Mouse (Mus musculus): ENCODE results near the gene Prr3. TPM values are rescaled to one million over a fixed set of nuclear protein-coding genes. Genes with fewer than 3 reads are reported as not detected.

Gene Prr3
- polyA plus RNA-seq, 1 experiment from 2014 or later: 9.4 TPM

- Histone ChIP-seq H3K4me1 (replicated peaks; ENCODE audit: control insufficient read depth, insufficient read depth, low read length) (peaks cover 8% of the 10 kb centered on the region), H3K36me3 (ENCODE audit: control insufficient read depth, insufficient read depth) (no peaks in the 10 kb centered on the region), H3K4me3 (ENCODE audit: low read depth, low read length) (peak overlapping the region; percentile 42), H3K27me3 (replicated peaks; ENCODE audit: control insufficient read depth, insufficient read depth, low read length) (no peaks in the 10 kb centered on the region), H3K27ac (ENCODE audit: low read depth, low read length) (no peak overlapping the region), H3K9me3 (ENCODE audit: control insufficient read depth) (no peaks in the 10 kb centered on the region), H3K9ac (ENCODE audit: low read depth, low read length) (peak overlapping the region; percentile 51; the same call in 1 of the 2 replicates), H3K4me2 (replicated peaks; ENCODE audit: low read depth) (peak overlapping the region; percentile 60)
- ATAC-seq: no peak
- no peak for TF ChIP-seq CTCF (IDR thresholded peaks at IDR 0.05; ENCODE audit: low read depth)
- WGBS: 3% methylated on average over 14 of the region's 14 CpGs
These were observed 14.8 kb upstream of the Prr3 start for GRCm38 (mm10) chr17:35994879-35995240.

- WGBS: 3% methylated on average over 31 of the region's 31 CpGs
- H3K36me3 ChIP-seq (ENCODE audit: control insufficient read depth, insufficient read depth): no peaks in the 10 kb centered on the region
- peak overlapping the region; percentile 51; the same call in 1 of the 2 replicates for H3K9ac ChIP-seq (ENCODE audit: low read depth, low read length)
- H3K27me3 ChIP-seq (replicated peaks; ENCODE audit: control insufficient read depth, insufficient read depth, low read length): no peaks in the 10 kb centered on the region
- H3K4me2 ChIP-seq (replicated peaks; ENCODE audit: low read depth): peak overlapping the region; percentile 60
- H3K4me1 ChIP-seq (replicated peaks; ENCODE audit: control insufficient read depth, insufficient read depth, low read length): peaks cover 8% of the 10 kb centered on the region
- H3K4me3 ChIP-seq (ENCODE audit: low read depth, low read length): peak overlapping the region; percentile 42
- no peak for TF ChIP-seq CTCF (IDR thresholded peaks at IDR 0.05; ENCODE audit: low read depth)
- peak; percentile 27 for ATAC-seq
- peak overlapping the region; percentile 52; the same call in 1 of the 2 replicates for H3K27ac ChIP-seq (ENCODE audit: low read depth, low read length)
- no peaks in the 10 kb centered on the region for H3K9me3 ChIP-seq (ENCODE audit: control insufficient read depth)
These were observed 14.3 kb upstream of the Prr3 start for GRCm38 (mm10) chr17:35994175-35994878.

- Histone ChIP-seq H3K27ac (ENCODE audit: low read depth, low read length) (no peak overlapping the region), H3K4me2 (replicated peaks; ENCODE audit: low read depth) (peak overlapping the region; percentile 60)
These were observed 13.6 kb upstream of the Prr3 start for GRCm38 (mm10) chr17:35993675-35994074.

GRCm38 (mm10) chr17:35991781-35992180, 11.7 kb upstream of the Prr3 start:
- no peak overlapping the region for H3K4me3 ChIP-seq (ENCODE audit: low read depth, low read length)
- H3K9ac ChIP-seq (ENCODE audit: low read depth, low read length): no peak overlapping the region
- H3K27me3 ChIP-seq (replicated peaks; ENCODE audit: control insufficient read depth, insufficient read depth, low read length): no peaks in the 10 kb centered on the region
- no peaks in the 10 kb centered on the region for H3K4me1 ChIP-seq (replicated peaks; ENCODE audit: control insufficient read depth, insufficient read depth, low read length)
- H3K36me3 ChIP-seq (ENCODE audit: control insufficient read depth, insufficient read depth): peaks cover 18% of the 10 kb centered on the region; the same call in 1 of the 2 replicates
- no peaks in the 10 kb centered on the region for H3K9me3 ChIP-seq (ENCODE audit: control insufficient read depth)
- no peak overlapping the region for H3K4me2 ChIP-seq (replicated peaks; ENCODE audit: low read depth)
- no peak overlapping the region for H3K27ac ChIP-seq (ENCODE audit: low read depth, low read length)
- no peak; the same call in 1 of the 2 replicates for ATAC-seq
- TF ChIP-seq CTCF (IDR thresholded peaks at IDR 0.05; ENCODE audit: low read depth): no peak
- 28% methylated on average over 10 of the region's 10 CpGs for WGBS

More at GRCm38 (mm10) chr17:35993675-35994074, 13.6 kb upstream of the Prr3 start:
- H3K9ac ChIP-seq (ENCODE audit: low read depth, low read length): no peak overlapping the region
- TF ChIP-seq CTCF (IDR thresholded peaks at IDR 0.05; ENCODE audit: low read depth): peak; percentile 100
- H3K9me3 ChIP-seq (ENCODE audit: control insufficient read depth): no peaks in the 10 kb centered on the region
- H3K36me3 ChIP-seq (ENCODE audit: control insufficient read depth, insufficient read depth): peaks cover 2% of the 10 kb centered on the region; the same call in 1 of the 2 replicates
- peak; percentile 61 for ATAC-seq
- peaks cover 8% of the 10 kb centered on the region for H3K4me1 ChIP-seq (replicated peaks; ENCODE audit: control insufficient read depth, insufficient read depth, low read length)
- H3K4me3 ChIP-seq (ENCODE audit: low read depth, low read length): peak overlapping the region; percentile 42; the same call in 1 of the 2 replicates
- H3K27me3 ChIP-seq (replicated peaks; ENCODE audit: control insufficient read depth, insufficient read depth, low read length): no peaks in the 10 kb centered on the region
- WGBS: 5% methylated on average over 17 of the region's 17 CpGs

- Histone ChIP-seq H3K36me3 (ENCODE audit: control insufficient read depth, insufficient read depth) (peaks cover 29% of the 10 kb centered on the region), H3K4me1 (replicated peaks; ENCODE audit: control insufficient read depth, insufficient read depth, low read length) (0 out of 2 replicates have a peak, but pooled peaks cover 4% of the 10 kb centered on the region), H3K27me3 (replicated peaks; ENCODE audit: control insufficient read depth, insufficient read depth, low read length) (no peaks in the 10 kb centered on the region), H3K4me3 (ENCODE audit: low read depth, low read length) (no peak overlapping the region), H3K9ac (ENCODE audit: low read depth, low read length) (no peak overlapping the region), H3K4me2 (replicated peaks; ENCODE audit: low read depth) (no peak overlapping the region), H3K9me3 (ENCODE audit: control insufficient read depth) (no peaks in the 10 kb centered on the region), H3K27ac (ENCODE audit: low read depth, low read length) (no peak overlapping the region)
- 91% methylated on average over 9 of the region's 9 CpGs for WGBS
- TF ChIP-seq CTCF (IDR thresholded peaks at IDR 0.05; ENCODE audit: low read depth): no peak
- no peak for ATAC-seq
These were observed 1.7 kb upstream of the Prr3 start for GRCm38 (mm10) chr17:35981776-35982175.

DNA sequence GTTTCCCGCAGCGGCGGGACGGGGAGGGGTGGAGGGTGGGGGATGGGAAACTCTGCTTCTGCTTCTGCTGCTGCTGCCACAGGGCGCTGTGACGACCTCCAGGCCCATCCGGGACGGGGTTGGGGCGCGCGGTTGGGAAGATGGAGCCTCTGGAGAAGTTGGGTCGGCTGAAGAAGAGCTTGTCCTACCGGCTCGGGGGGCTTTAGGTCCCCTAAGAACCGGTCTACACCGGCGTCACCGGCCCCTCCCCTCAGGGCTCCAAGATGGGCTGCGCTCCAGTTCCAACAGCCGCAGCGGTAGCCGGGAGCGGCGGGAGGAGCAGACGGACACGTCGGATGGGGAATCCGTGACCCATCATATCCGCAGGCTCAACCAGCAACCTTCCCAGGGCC, 323 bp upstream of the Prr3 start:
- no peaks in the 10 kb centered on the region for H3K9me3 ChIP-seq (ENCODE audit: control insufficient read depth)
- no peaks in the 10 kb centered on the region for H3K27me3 ChIP-seq (replicated peaks; ENCODE audit: control insufficient read depth, insufficient read depth, low read length)
- peak overlapping the region; percentile 99 for H3K4me2 ChIP-seq (replicated peaks; ENCODE audit: low read depth)
- no peak for TF ChIP-seq CTCF (IDR thresholded peaks at IDR 0.05; ENCODE audit: low read depth)
- H3K36me3 ChIP-seq (ENCODE audit: control insufficient read depth, insufficient read depth): peaks cover 25% of the 10 kb centered on the region
- H3K4me3 ChIP-seq (ENCODE audit: low read depth, low read length): peak overlapping the region; percentile 92
- 0 out of 2 replicates have a peak, but pooled peaks cover 4% of the 10 kb centered on the region for H3K4me1 ChIP-seq (replicated peaks; ENCODE audit: control insufficient read depth, insufficient read depth, low read length)
- H3K27ac ChIP-seq (ENCODE audit: low read depth, low read length): peak overlapping the region; percentile 97
- 1% methylated on average over 29 of the region's 29 CpGs for WGBS
- peak; percentile 10; the same call in 1 of the 2 replicates for ATAC-seq
- peak overlapping the region; percentile 75 for H3K9ac ChIP-seq (ENCODE audit: low read depth, low read length)
